Mouse (Mus musculus): ENCODE results near the gene Trim16. TPM values are rescaled to one million over a fixed set of nuclear protein-coding genes. Genes with fewer than 3 reads are reported as not detected.

Gene Trim16
- polyA plus RNA-seq, 1 experiment from 2014 or later = 6.8 TPM

GRCm38 (mm10) chr11:62813970-62814624 lies 5.9 kb upstream of the Trim16 start:
- no peak overlapping the region for H3K4me2 ChIP-seq (ENCODE audit: low read length)
- no peak overlapping the region for H3K4me3 ChIP-seq (replicated peaks; ENCODE audit: low read depth, low read length)
- 77% methylated on average over 6 of the region's 6 CpGs for WGBS
- no peaks in the 10 kb centered on the region for H3K9me3 ChIP-seq (ENCODE audit: control insufficient read depth, low read length)
- ATAC-seq (ENCODE audit: low FRiP score, low TSS enrichment) = no peak
- no peak for DNase-seq
- no peaks in the 10 kb centered on the region for H3K4me1 ChIP-seq (ENCODE audit: control insufficient read depth, insufficient read depth, low read length)
- no peaks in the 10 kb centered on the region for H3K36me3 ChIP-seq (ENCODE audit: control insufficient read depth, insufficient read depth, low read length)
- H3K27ac ChIP-seq (replicated peaks; ENCODE audit: low read depth, low read length) = no peak overlapping the region
- H3K9ac ChIP-seq (replicated peaks; ENCODE audit: low read length) = no peak overlapping the region
- no peaks in the 10 kb centered on the region for H3K27me3 ChIP-seq (ENCODE audit: control insufficient read depth, insufficient read depth, low read length)

- WGBS = 51% methylated on average over 4 of the region's 4 CpGs
- ATAC-seq (ENCODE audit: low FRiP score, low TSS enrichment) = no peak
Measured at GRCm38 (mm10) chr11:62814625-62815024, 5.4 kb upstream of the Trim16 start.

GRCm38 (mm10) chr11:62815438-62815837 lies 4.6 kb upstream of the Trim16 start:
- Histone ChIP-seq H3K27ac (replicated peaks; ENCODE audit: low read depth, low read length) (no peak overlapping the region), H3K4me2 (ENCODE audit: low read length) (no peak overlapping the region), H3K9me3 (ENCODE audit: control insufficient read depth, low read length) (no peaks in the 10 kb centered on the region), H3K4me1 (ENCODE audit: control insufficient read depth, insufficient read depth, low read length) (peaks cover 5% of the 10 kb centered on the region), H3K36me3 (ENCODE audit: control insufficient read depth, insufficient read depth, low read length) (no peaks in the 10 kb centered on the region), H3K4me3 (replicated peaks; ENCODE audit: low read depth, low read length) (no peak overlapping the region), H3K9ac (replicated peaks; ENCODE audit: low read length) (no peak overlapping the region), H3K27me3 (ENCODE audit: control insufficient read depth, insufficient read depth, low read length) (no peaks in the 10 kb centered on the region)
- no peak for ATAC-seq (ENCODE audit: low FRiP score, low TSS enrichment)
- 85% methylated on average over 1 of the region's 1 CpGs for WGBS
- DNase-seq = no peak

More at GRCm38 (mm10) chr11:62814625-62815024, 5.4 kb upstream of the Trim16 start:
- no peak for DNase-seq
- H3K9me3 ChIP-seq (ENCODE audit: control insufficient read depth, low read length) = no peaks in the 10 kb centered on the region
- H3K4me3 ChIP-seq (replicated peaks; ENCODE audit: low read depth, low read length) = no peak overlapping the region
- H3K27me3 ChIP-seq (ENCODE audit: control insufficient read depth, insufficient read depth, low read length) = no peaks in the 10 kb centered on the region
- H3K4me2 ChIP-seq (ENCODE audit: low read length) = no peak overlapping the region
- no peak overlapping the region for H3K27ac ChIP-seq (replicated peaks; ENCODE audit: low read depth, low read length)
- H3K4me1 ChIP-seq (ENCODE audit: control insufficient read depth, insufficient read depth, low read length) = no peaks in the 10 kb centered on the region
- no peak overlapping the region for H3K9ac ChIP-seq (replicated peaks; ENCODE audit: low read length)
- H3K36me3 ChIP-seq (ENCODE audit: control insufficient read depth, insufficient read depth, low read length) = no peaks in the 10 kb centered on the region

DNA sequence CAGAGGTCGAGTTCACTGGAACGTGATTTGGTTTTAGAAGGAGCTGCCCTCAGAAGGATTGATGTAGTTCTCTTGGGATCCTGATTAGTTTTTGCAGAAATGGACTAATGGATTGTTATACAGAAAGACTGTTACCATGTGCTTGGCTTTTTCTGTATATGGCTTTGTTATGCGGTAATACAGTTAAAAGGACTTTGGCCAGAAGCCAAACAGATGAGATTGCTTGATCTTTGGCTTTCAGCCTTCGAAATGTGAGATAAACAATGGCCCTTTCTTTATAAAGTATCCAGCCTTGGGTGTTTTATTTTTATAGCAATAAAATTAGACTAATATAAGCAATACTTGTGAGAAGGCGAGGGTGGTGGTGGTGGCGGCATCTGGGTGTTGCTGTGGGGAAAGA lies 3.4 kb upstream of the Trim16 start:
- no peaks in the 10 kb centered on the region for H3K36me3 ChIP-seq (ENCODE audit: control insufficient read depth, insufficient read depth, low read length)
- 79% methylated on average over 6 of the region's 6 CpGs for WGBS
- peaks cover 11% of the 10 kb centered on the region for H3K4me1 ChIP-seq (ENCODE audit: control insufficient read depth, insufficient read depth, low read length)
- ATAC-seq (ENCODE audit: low FRiP score, low TSS enrichment) = no peak
- DNase-seq = peak; percentile 14
- H3K9ac ChIP-seq (replicated peaks; ENCODE audit: low read length) = no peak overlapping the region
- no peaks in the 10 kb centered on the region for H3K9me3 ChIP-seq (ENCODE audit: control insufficient read depth, low read length)
- no peak overlapping the region for H3K4me2 ChIP-seq (ENCODE audit: low read length)
- no peaks in the 10 kb centered on the region for H3K27me3 ChIP-seq (ENCODE audit: control insufficient read depth, insufficient read depth, low read length)
- H3K27ac ChIP-seq (replicated peaks; ENCODE audit: low read depth, low read length) = no peak overlapping the region
- no peak overlapping the region for H3K4me3 ChIP-seq (replicated peaks; ENCODE audit: low read depth, low read length)

DNA sequence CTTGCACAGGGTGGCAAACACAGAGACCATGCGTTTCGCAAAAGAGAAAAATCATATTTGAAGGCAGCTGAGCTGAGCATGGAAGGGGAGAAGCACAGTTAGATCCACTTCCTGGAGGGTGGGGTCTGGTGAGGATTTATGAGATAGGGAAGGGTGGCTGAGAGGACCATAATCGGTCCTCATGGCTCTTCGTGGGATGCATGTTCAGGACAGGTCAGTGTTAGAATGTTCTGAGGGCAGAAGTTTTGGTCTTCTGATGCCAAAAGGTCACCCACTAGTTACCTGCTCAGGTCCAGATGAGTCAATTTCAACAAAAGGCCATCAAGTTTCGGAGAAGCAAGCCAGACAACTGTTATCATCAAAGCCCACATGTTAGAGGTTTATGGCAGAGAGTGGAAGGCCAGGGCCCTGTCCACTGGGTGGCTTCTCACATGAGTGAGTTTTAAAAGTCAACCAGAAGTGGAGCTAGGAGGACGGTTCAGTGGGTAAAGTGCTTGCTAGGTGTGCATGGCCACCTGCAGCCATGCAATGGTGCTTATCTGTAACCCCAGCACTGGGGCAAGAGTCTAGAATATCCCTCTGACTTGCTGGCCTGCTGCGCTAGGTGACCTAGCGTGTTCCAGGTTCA lies 858 bp upstream of the Trim16 start:
- H3K9me3 ChIP-seq (ENCODE audit: control insufficient read depth, low read length) = no peaks in the 10 kb centered on the region
- DNase-seq (no peak), ATAC-seq (ENCODE audit: low FRiP score, low TSS enrichment) (no peak)
- WGBS = 94% methylated on average over 8 of the region's 8 CpGs
- H3K4me1 ChIP-seq (ENCODE audit: control insufficient read depth, insufficient read depth, low read length) = peaks cover 11% of the 10 kb centered on the region
- H3K4me2 ChIP-seq (ENCODE audit: low read length) = no peak overlapping the region
- no peak overlapping the region for H3K4me3 ChIP-seq (replicated peaks; ENCODE audit: low read depth, low read length)
- H3K27me3 ChIP-seq (ENCODE audit: control insufficient read depth, insufficient read depth, low read length) = no peaks in the 10 kb centered on the region
- no peak overlapping the region for H3K9ac ChIP-seq (replicated peaks; ENCODE audit: low read length)
- H3K36me3 ChIP-seq (ENCODE audit: control insufficient read depth, insufficient read depth, low read length) = no peaks in the 10 kb centered on the region
- H3K27ac ChIP-seq (replicated peaks; ENCODE audit: low read depth, low read length) = no peak overlapping the region

- Histone ChIP-seq H3K27me3 (ENCODE audit: control insufficient read depth, insufficient read depth, low read length) (no peaks in the 10 kb centered on the region), H3K4me3 (replicated peaks; ENCODE audit: low read depth, low read length) (peak overlapping the region; percentile 35), H3K27ac (replicated peaks; ENCODE audit: low read depth, low read length) (peak overlapping the region; percentile 20; the same call in 1 of the 2 replicates), H3K4me2 (ENCODE audit: low read length) (peak overlapping the region; percentile 60), H3K4me1 (ENCODE audit: control insufficient read depth, insufficient read depth, low read length) (peaks cover 11% of the 10 kb centered on the region), H3K36me3 (ENCODE audit: control insufficient read depth, insufficient read depth, low read length) (no peaks in the 10 kb centered on the region), H3K9me3 (ENCODE audit: control insufficient read depth, low read length) (no peaks in the 10 kb centered on the region), H3K9ac (replicated peaks; ENCODE audit: low read length) (peak overlapping the region; percentile 49)
- WGBS = 24% methylated on average over 16 of the region's 16 CpGs
- DNase-seq (peak; percentile 49), ATAC-seq (ENCODE audit: low FRiP score, low TSS enrichment) (no peak)
Measured at GRCm38 (mm10) chr11:62820661-62821437, 818 bp downstream of the Trim16 start.

- no peak for DNase-seq
- Histone ChIP-seq H3K27me3 (ENCODE audit: control insufficient read depth, insufficient read depth, low read length) (no peaks in the 10 kb centered on the region), H3K4me2 (ENCODE audit: low read length) (0 out of 2 replicates have a peak overlapping the region, but pooled peaks have one; percentile 2), H3K27ac (replicated peaks; ENCODE audit: low read depth, low read length) (no peak overlapping the region), H3K9me3 (ENCODE audit: control insufficient read depth, low read length) (no peaks in the 10 kb centered on the region), H3K4me1 (ENCODE audit: control insufficient read depth, insufficient read depth, low read length) (peaks cover 11% of the 10 kb centered on the region), H3K36me3 (ENCODE audit: control insufficient read depth, insufficient read depth, low read length) (no peaks in the 10 kb centered on the region), H3K4me3 (replicated peaks; ENCODE audit: low read depth, low read length) (no peak overlapping the region), H3K9ac (replicated peaks; ENCODE audit: low read length) (no peak overlapping the region)
- WGBS = 84% methylated on average over 5 of the region's 5 CpGs
- no peak for ATAC-seq (ENCODE audit: low FRiP score, low TSS enrichment)
Measured at GRCm38 (mm10) chr11:62821893-62822292, 1.9 kb downstream of the Trim16 start.

DNA sequence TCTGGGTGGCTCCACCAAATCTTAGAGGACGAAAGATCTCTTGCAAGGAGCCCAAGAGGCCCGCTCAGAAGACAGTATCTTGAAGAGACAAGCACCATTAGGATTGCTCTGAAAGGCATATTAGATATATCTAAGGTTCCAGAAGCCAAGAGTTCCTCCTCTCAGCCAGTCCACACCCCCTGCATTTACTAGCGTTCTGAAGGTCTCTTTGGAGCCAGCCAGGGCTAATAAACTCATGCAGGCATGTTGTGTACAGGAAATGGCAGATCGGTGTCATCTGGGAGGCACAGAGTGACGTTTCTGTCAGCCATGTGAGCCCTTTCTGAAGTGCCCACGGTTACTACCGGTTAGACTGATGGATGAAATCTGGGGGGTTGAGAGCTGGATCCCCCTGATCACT lies 4.2 kb downstream of the Trim16 start:
- ATAC-seq (ENCODE audit: low FRiP score, low TSS enrichment) = no peak
- DNase-seq = no peak
- Histone ChIP-seq H3K27me3 (ENCODE audit: control insufficient read depth, insufficient read depth, low read length) (no peaks in the 10 kb centered on the region), H3K9ac (replicated peaks; ENCODE audit: low read length) (no peak overlapping the region), H3K27ac (replicated peaks; ENCODE audit: low read depth, low read length) (no peak overlapping the region), H3K36me3 (ENCODE audit: control insufficient read depth, insufficient read depth, low read length) (no peaks in the 10 kb centered on the region), H3K4me2 (ENCODE audit: low read length) (no peak overlapping the region), H3K4me3 (replicated peaks; ENCODE audit: low read depth, low read length) (no peak overlapping the region), H3K9me3 (ENCODE audit: control insufficient read depth, low read length) (no peaks in the 10 kb centered on the region), H3K4me1 (ENCODE audit: control insufficient read depth, insufficient read depth, low read length) (peaks cover 11% of the 10 kb centered on the region)
- 84% methylated on average over 7 of the region's 7 CpGs for WGBS

Data from midbrain, embryonic 14.5 days (tissue).